In the genomic region with DNA sequence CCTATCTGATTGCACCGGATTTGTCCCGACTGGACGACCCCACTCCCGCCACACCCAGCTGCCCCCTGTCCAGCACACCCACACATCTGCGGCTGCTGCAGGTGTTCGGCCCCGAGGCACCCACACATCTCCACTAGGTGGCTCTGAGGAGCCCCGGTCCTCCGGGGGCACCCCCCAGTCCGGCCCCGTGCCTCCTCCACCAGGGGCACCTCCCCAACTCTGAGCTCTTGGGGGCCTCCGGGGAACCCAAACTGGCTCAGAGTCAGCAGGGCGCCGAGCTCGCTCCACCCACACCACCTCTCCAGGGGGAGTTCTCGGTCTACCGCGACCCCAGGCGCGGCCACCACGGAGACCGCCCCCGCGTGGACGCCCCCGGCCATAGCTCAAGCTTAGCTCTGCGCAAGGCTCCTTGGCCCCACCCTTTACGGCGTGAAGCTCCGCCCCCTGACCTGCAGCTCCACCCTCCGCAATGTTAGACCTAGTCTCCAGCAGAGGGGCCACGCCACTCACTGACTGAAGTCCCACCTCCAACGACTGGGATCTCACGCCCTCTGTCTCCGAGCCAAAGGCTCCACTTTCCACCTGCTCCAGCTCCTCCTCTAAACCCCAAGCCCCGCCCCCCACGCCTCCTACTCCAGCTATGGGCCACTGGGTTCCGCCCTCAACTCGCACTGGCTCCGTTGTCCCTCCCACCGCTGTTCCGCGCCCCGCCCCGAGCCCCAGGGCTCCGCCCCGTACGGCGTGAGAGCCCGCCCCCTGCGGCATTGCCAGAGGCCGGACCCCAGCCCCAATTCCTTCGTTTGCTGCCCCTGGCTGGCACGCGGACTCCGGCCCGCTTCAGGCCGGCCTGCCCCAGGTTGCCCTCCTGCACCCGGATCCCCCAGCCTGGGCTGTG, we compare ENCODE assay signal across 8 mouse cellular contexts. TPM values are rescaled to one million over a fixed set of nuclear protein-coding genes. Genes with fewer than 3 reads are reported as not detected.
DNase-seq lines count a peak whose midpoint lies in the region; ATAC-seq and TF ChIP-seq lines count a peak whose summit lies in the region.

No protein-coding gene starts in this region.

- DNase-seq in CD8-positive naive resting alpha-beta T cell, adult 2 months (ENCODE audit: low read depth in 2 of 2, low spot score in 2 of 2), result peak; percentile 99 to 100
- DNase-seq in c-Kit-positive CD71-negative TER-119-negative erythroid progenitor cells, embryonic 14.5 days (ENCODE audit: low read depth), result peak; percentile 99
- peak; percentile 100 for DNase-seq in forebrain, embryonic 10.5 days (ENCODE audit: extremely low spot score, low spot score)
- DNase-seq in kidney, postnatal 25 days, result peak; percentile 100
- peak; percentile 98 for DNase-seq in liver, embryonic 14.5 days (ENCODE audit: low read depth in 3 of 3, low spot score in 3 of 3)
- peak; percentile 99 for DNase-seq in neural tube, embryonic 11.5 days (ENCODE audit: low spot score)
- DNase-seq in stomach, postnatal 0 days (ENCODE audit: low spot score), result peak; percentile 100

- peak; percentile 82 for TF ChIP-seq CTCF in liver, embryonic 14.5 days (IDR thresholded peaks at IDR 0.05; ENCODE audit: low read depth)
- TF ChIP-seq CTCF in stomach, postnatal 0 days (IDR thresholded peaks at IDR 0.05; ENCODE audit: low read depth), result peak; percentile 75

- H3K27me3 ChIP-seq in forebrain, embryonic 10.5 days (ENCODE audit: poor library complexity, severe bottlenecking), result no peaks in the 10 kb centered on the region
- H3K27me3 ChIP-seq in heart, embryonic 15.5 days, result no peaks in the 10 kb centered on the region
- H3K27me3 ChIP-seq in liver, embryonic 14.5 days (ENCODE audit: control insufficient read depth, insufficient read depth, low read length), result no peaks in the 10 kb centered on the region
- H3K27me3 ChIP-seq in neural tube, embryonic 11.5 days (ENCODE audit: control insufficient read depth, insufficient read depth, low read length), result no peaks in the 10 kb centered on the region
- no peaks in the 10 kb centered on the region for H3K27me3 ChIP-seq in stomach, postnatal 0 days (ENCODE audit: control insufficient read depth, insufficient read depth, low read length)

- peak overlapping the region; percentile 86 for H3K4me3 ChIP-seq in forebrain, embryonic 10.5 days
- H3K4me3 ChIP-seq in heart, embryonic 15.5 days, result peak overlapping the region; percentile 79
- peak overlapping the region; percentile 83 to 93 for H3K4me3 ChIP-seq in liver, embryonic 14.5 days (ENCODE audit: insufficient read depth in 1 of 2, low read depth in 2 of 2, low read length in 2 of 2)
- H3K4me3 ChIP-seq in neural tube, embryonic 11.5 days (ENCODE audit: low read depth, low read length), result peak overlapping the region; percentile 67
- H3K4me3 ChIP-seq in stomach, postnatal 0 days (ENCODE audit: low read depth, low read length), result peak overlapping the region; percentile 64

- no peaks in the 10 kb centered on the region for H3K9me3 ChIP-seq in forebrain, embryonic 10.5 days
- H3K9me3 ChIP-seq in heart, embryonic 15.5 days (replicated peaks), result no peaks in the 10 kb centered on the region
- no peaks in the 10 kb centered on the region for H3K9me3 ChIP-seq in liver, embryonic 14.5 days (ENCODE audit: control insufficient read depth, low read length)
- H3K9me3 ChIP-seq in neural tube, embryonic 11.5 days (ENCODE audit: control insufficient read depth, low read length), result no peaks in the 10 kb centered on the region
- no peaks in the 10 kb centered on the region for H3K9me3 ChIP-seq in stomach, postnatal 0 days (ENCODE audit: control insufficient read depth, low read length)

- WGBS in forebrain, embryonic 10.5 days, result under 1% methylated on average over 59 of the region's 59 CpGs
- under 1% methylated on average over 59 of the region's 59 CpGs for WGBS in heart, embryonic 15.5 days
- WGBS in liver, embryonic 14.5 days (ENCODE audit: insufficient replicate concordance), result under 1% methylated on average over 59 of the region's 59 CpGs
- WGBS in neural tube, embryonic 11.5 days, result under 1% methylated on average over 59 of the region's 59 CpGs
- WGBS in stomach, postnatal 0 days, result under 1% methylated on average over 55 of the region's 59 CpGs

- H3K27ac ChIP-seq in forebrain, embryonic 10.5 days, result peak overlapping the region; percentile 99
- peak overlapping the region; percentile 97 for H3K27ac ChIP-seq in heart, embryonic 15.5 days
- peak overlapping the region; percentile 63 for H3K27ac ChIP-seq in liver, embryonic 14.5 days
- H3K27ac ChIP-seq in neural tube, embryonic 11.5 days (ENCODE audit: low read depth, low read length), result peak overlapping the region; percentile 88
- H3K27ac ChIP-seq in stomach, postnatal 0 days (replicated peaks), result peak overlapping the region; percentile 82

- ATAC-seq in heart, embryonic 15.5 days (replicated peaks; ENCODE audit: insufficient number of reproducible peaks, insufficient read depth, low FRiP score, low read depth), result peak; percentile 91
- ATAC-seq in liver, embryonic 14.5 days (ENCODE audit: insufficient read depth), result peak; percentile 85
- peak; percentile 87 for ATAC-seq in neural tube, embryonic 11.5 days (ENCODE audit: insufficient read depth, low FRiP score, low TSS enrichment)
- peak; percentile 92 for ATAC-seq in stomach, postnatal 0 days (ENCODE audit: low FRiP score, low TSS enrichment)

- H3K4me1 ChIP-seq in forebrain, embryonic 10.5 days, result peaks cover 72% of the 10 kb centered on the region
- H3K4me1 ChIP-seq in heart, embryonic 15.5 days (replicated peaks), result peaks cover 45% of the 10 kb centered on the region
- H3K4me1 ChIP-seq in liver, embryonic 14.5 days (replicated peaks; ENCODE audit: control insufficient read depth in 2 of 2, insufficient read depth in 2 of 2, low read length in 1 of 2), result peaks cover 7 to 21% of the 10 kb centered on the region in 2 experiments; a peak in 3 of 4 replicates
- H3K4me1 ChIP-seq in neural tube, embryonic 11.5 days (ENCODE audit: control insufficient read depth, insufficient read depth, low read length), result peaks cover 20% of the 10 kb centered on the region
- H3K4me1 ChIP-seq in stomach, postnatal 0 days (replicated peaks; ENCODE audit: control insufficient read depth, insufficient read depth), result peaks cover 8% of the 10 kb centered on the region; the same call in 1 of the 2 replicates

- H3K36me3 ChIP-seq in forebrain, embryonic 10.5 days (replicated peaks), result peaks cover 58% of the 10 kb centered on the region
- H3K36me3 ChIP-seq in heart, embryonic 15.5 days, result peaks cover 44% of the 10 kb centered on the region
- H3K36me3 ChIP-seq in liver, embryonic 14.5 days (replicated peaks; ENCODE audit: control insufficient read depth, insufficient read depth, low read depth), result peaks cover 6% of the 10 kb centered on the region
- H3K36me3 ChIP-seq in neural tube, embryonic 11.5 days (ENCODE audit: control insufficient read depth, insufficient read depth, low read length), result peaks cover 10% of the 10 kb centered on the region
- H3K36me3 ChIP-seq in stomach, postnatal 0 days (ENCODE audit: control insufficient read depth, insufficient read depth, low read length), result peaks cover 6% of the 10 kb centered on the region

- peak overlapping the region; percentile 89 for H3K4me2 ChIP-seq in heart, embryonic 15.5 days
- peak overlapping the region; percentile 90 for H3K4me2 ChIP-seq in liver, embryonic 14.5 days (ENCODE audit: low read depth)
- H3K4me2 ChIP-seq in neural tube, embryonic 11.5 days (ENCODE audit: low read depth), result peak overlapping the region; percentile 69
- H3K4me2 ChIP-seq in stomach, postnatal 0 days (replicated peaks; ENCODE audit: low read depth), result peak overlapping the region; percentile 84

- peak overlapping the region; percentile 82 for H3K9ac ChIP-seq in heart, embryonic 15.5 days
- H3K9ac ChIP-seq in liver, embryonic 14.5 days (replicated peaks), result peak overlapping the region; percentile 75
- H3K9ac ChIP-seq in neural tube, embryonic 11.5 days (ENCODE audit: low read length), result peak overlapping the region; percentile 86
- peak overlapping the region; percentile 77 for H3K9ac ChIP-seq in stomach, postnatal 0 days (ENCODE audit: low read length)

- TF ChIP-seq EP300 in liver, embryonic 14.5 days (IDR thresholded peaks at IDR 0.05; ENCODE audit: low read depth), result no peak
- no peak for TF ChIP-seq EP300 in stomach, postnatal 0 days (optimal IDR thresholded peaks at IDR 0.05)

RNA-seq across cellular contexts. Expression of gene Fkbp2, which starts 0.6 kb away (rescaled TPM):
- 106 TPM in 2 replicates for polyA plus RNA-seq in forebrain, embryonic 10.5 days (2016; fragmentation: Nextera tagmentation; extraction: Ambion mirVana)
- 77.0 and 91.2 TPM in 2 replicates for polyA plus RNA-seq in heart, embryonic 15.5 days (2015; fragmentation: Nextera tagmentation; extraction: Ambion mirVana)
- 31.7 and 46.1 TPM in 2 replicates for polyA plus RNA-seq in liver, embryonic 14.5 days (2012; rRNA removed)
- polyA plus RNA-seq in liver, embryonic 14.5 days (2014; fragmentation: Nextera tagmentation; extraction: Ambion mirVana), result 65.7 and 67.1 TPM in 2 replicates
- 80.1 and 86.5 TPM in 2 replicates for polyA plus RNA-seq in neural tube, embryonic 11.5 days (2014; fragmentation: Nextera tagmentation; extraction: Ambion mirVana)
- 130 and 134 TPM in 2 replicates for polyA plus RNA-seq in stomach, postnatal 0 days (2015; fragmentation: Nextera tagmentation; extraction: Ambion mirVana)

RNA-seq across cellular contexts. Expression of gene Plcb3, which starts 3.5 kb away (rescaled TPM):
- polyA plus RNA-seq in forebrain, embryonic 10.5 days (2016; fragmentation: Nextera tagmentation; extraction: Ambion mirVana), result 25.2 and 25.8 TPM in 2 replicates
- polyA plus RNA-seq in heart, embryonic 15.5 days (2015; fragmentation: Nextera tagmentation; extraction: Ambion mirVana), result 16.4 and 25.3 TPM in 2 replicates
- 7.2 and 7.7 TPM in 2 replicates for polyA plus RNA-seq in liver, embryonic 14.5 days (2012; rRNA removed)
- polyA plus RNA-seq in liver, embryonic 14.5 days (2014; fragmentation: Nextera tagmentation; extraction: Ambion mirVana), result 4.6 and 4.9 TPM in 2 replicates
- 22.7 and 25.0 TPM in 2 replicates for polyA plus RNA-seq in neural tube, embryonic 11.5 days (2014; fragmentation: Nextera tagmentation; extraction: Ambion mirVana)
- polyA plus RNA-seq in stomach, postnatal 0 days (2015; fragmentation: Nextera tagmentation; extraction: Ambion mirVana), result 30.0 and 33.2 TPM in 2 replicates

RNA-seq across cellular contexts. Expression of gene Ppp1r14b, which starts 5.0 kb away (rescaled TPM):
- 103 TPM in 2 replicates for polyA plus RNA-seq in forebrain, embryonic 10.5 days (2016; fragmentation: Nextera tagmentation; extraction: Ambion mirVana)
- 136 and 138 TPM in 2 replicates for polyA plus RNA-seq in heart, embryonic 15.5 days (2015; fragmentation: Nextera tagmentation; extraction: Ambion mirVana)
- polyA plus RNA-seq in liver, embryonic 14.5 days (2012; rRNA removed), result 52.2 and 69.6 TPM in 2 replicates
- polyA plus RNA-seq in liver, embryonic 14.5 days (2014; fragmentation: Nextera tagmentation; extraction: Ambion mirVana), result 74.0 and 79.2 TPM in 2 replicates
- 290 and 313 TPM in 2 replicates for polyA plus RNA-seq in neural tube, embryonic 11.5 days (2014; fragmentation: Nextera tagmentation; extraction: Ambion mirVana)
- polyA plus RNA-seq in stomach, postnatal 0 days (2015; fragmentation: Nextera tagmentation; extraction: Ambion mirVana), result 143 and 148 TPM in 2 replicates

RNA-seq across cellular contexts. Expression of gene Vegfb, which starts 7.7 kb away (rescaled TPM):
- 31.0 and 32.9 TPM in 2 replicates for polyA plus RNA-seq in forebrain, embryonic 10.5 days (2016; fragmentation: Nextera tagmentation; extraction: Ambion mirVana)
- 133 and 149 TPM in 2 replicates for polyA plus RNA-seq in heart, embryonic 15.5 days (2015; fragmentation: Nextera tagmentation; extraction: Ambion mirVana)
- 7.6 and 8.0 TPM in 2 replicates for polyA plus RNA-seq in liver, embryonic 14.5 days (2012; rRNA removed)
- 9.5 and 10.2 TPM in 2 replicates for polyA plus RNA-seq in liver, embryonic 14.5 days (2014; fragmentation: Nextera tagmentation; extraction: Ambion mirVana)
- polyA plus RNA-seq in neural tube, embryonic 11.5 days (2014; fragmentation: Nextera tagmentation; extraction: Ambion mirVana), result 27.8 and 29.4 TPM in 2 replicates
- 26.2 and 28.0 TPM in 2 replicates for polyA plus RNA-seq in stomach, postnatal 0 days (2015; fragmentation: Nextera tagmentation; extraction: Ambion mirVana)

RNA-seq across cellular contexts. Expression of gene Dnajc4, which starts 12.6 kb away (rescaled TPM):
- 19.5 and 19.7 TPM in 2 replicates for polyA plus RNA-seq in forebrain, embryonic 10.5 days (2016; fragmentation: Nextera tagmentation; extraction: Ambion mirVana)
- 37.9 and 39.1 TPM in 2 replicates for polyA plus RNA-seq in heart, embryonic 15.5 days (2015; fragmentation: Nextera tagmentation; extraction: Ambion mirVana)
- polyA plus RNA-seq in liver, embryonic 14.5 days (2012; rRNA removed), result 7.8 and 8.6 TPM in 2 replicates
- polyA plus RNA-seq in liver, embryonic 14.5 days (2014; fragmentation: Nextera tagmentation; extraction: Ambion mirVana), result 10.0 and 10.5 TPM in 2 replicates
- polyA plus RNA-seq in neural tube, embryonic 11.5 days (2014; fragmentation: Nextera tagmentation; extraction: Ambion mirVana), result 16.2 and 17.3 TPM in 2 replicates
- 33.0 and 37.2 TPM in 2 replicates for polyA plus RNA-seq in stomach, postnatal 0 days (2015; fragmentation: Nextera tagmentation; extraction: Ambion mirVana)

Comparison
In these comparisons a context has a peak if more than half of its experiments do, and no peak if none do; other contexts are left out.
1. Peak in every context shown above with its lines: DNase-seq, ATAC-seq, H3K4me3 ChIP-seq and H3K27ac ChIP-seq.